Mouse (Mus musculus) erythroid progenitor cell, adult 5-6 weeks (primary cell): Measurements from ENCODE around the gene Fcrla. TPM values are rescaled to one million over a fixed set of nuclear protein-coding genes. Genes with fewer than 3 reads are reported as not detected.

Source experiments
- ATAC-seq: replicated peaks from 2 replicates; pipeline ENCODE4 v1.8.0; 2016; ENCODE audit warnings: moderate number of reproducible peaks, mild to moderate bottlenecking, moderate TSS enrichment, inconsistent platforms; ENCODE audit not compliant: poor library complexity, low FRiP score, severe bottlenecking
- total RNA-seq, 2 experiments: library from RNA; stranded (forward) in 1 of 2; stranded (reverse) in 1 of 2; fragments of 150-400 nt in 1 of 2; fragments of 186-747, 209-891 nt in 1 of 2; gene quantifications; 2 replicates each; pipeline versions ENCODE4 v1.2.3 to v1.2.4; 2015 to 2017; ENCODE audit warnings: low replicate concordance in 2 of 2

The Fcrla gene
- total RNA-seq, 2 experiments from 2014 or later: 28.4 to 53.7 TPM

GRCm38 (mm10) chr1:170894603-170895602, 32.5 kb downstream of the Fcrla start:
- ATAC-seq: no peak

- ATAC-seq: no peak
Measured at GRCm38 (mm10) chr1:170892279-170892678, 35.1 kb downstream of the Fcrla start.

- no peak for ATAC-seq
Measured at GRCm38 (mm10) chr1:170891646-170892045, 35.7 kb downstream of the Fcrla start.

DNA sequence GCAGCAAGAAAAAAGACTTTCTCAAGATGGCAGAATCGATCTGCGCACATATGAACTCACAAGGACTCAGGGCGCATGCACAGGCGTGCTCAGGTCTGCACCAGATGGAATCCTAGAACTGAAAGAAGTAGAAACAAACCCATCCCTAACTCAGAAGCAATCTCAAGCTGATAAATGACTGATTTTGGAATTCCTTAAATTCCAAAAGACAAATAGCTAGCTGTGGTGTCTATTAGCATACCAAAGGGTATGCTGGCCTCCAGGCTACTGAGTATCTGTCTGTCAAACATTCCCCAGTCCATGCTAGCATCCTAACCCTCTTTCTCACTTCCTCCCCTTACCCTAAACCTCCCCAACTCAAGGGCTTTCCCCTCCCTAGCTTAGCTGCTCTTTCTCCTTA, 38.1 kb downstream of the Fcrla start:
- no peak for ATAC-seq

- no peak for ATAC-seq
Measured at GRCm38 (mm10) chr1:170886044-170886458, 41.3 kb downstream of the Fcrla start.

DNA sequence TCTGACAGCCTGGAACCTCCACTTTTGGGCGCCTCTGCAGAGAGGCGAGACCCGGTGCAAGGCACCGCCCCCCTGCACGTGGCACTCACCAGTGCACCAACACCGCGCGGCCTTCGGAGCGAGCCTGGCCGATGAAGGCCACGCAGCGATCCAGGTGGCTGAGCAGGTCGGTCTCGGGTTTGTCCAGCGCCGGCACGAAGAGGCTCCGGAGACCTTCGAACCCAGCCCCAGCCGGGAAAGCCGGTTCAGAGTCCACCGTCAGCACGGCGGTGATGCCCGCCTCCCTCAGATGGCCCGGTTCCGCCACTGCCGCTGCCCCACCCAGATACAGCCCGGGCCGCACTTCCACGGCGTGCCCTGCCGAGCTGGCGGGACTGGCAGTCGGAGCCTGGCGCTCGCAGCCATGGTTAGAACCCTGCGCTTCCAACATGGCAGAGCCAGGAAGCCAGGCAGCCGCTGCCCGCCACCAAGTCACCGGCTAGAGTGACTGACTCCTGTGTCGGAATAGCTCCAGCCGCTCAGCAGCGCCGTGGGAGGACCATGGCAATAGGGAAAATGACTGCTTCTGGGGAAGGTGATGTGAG, 42.3 kb downstream of the Fcrla start, which contains the start of the genes Gm26620 and Dusp12:
Gene Gm26620, plus strand, starts transcription at position 88 of the 584 bp plus-strand sequence.
Gene Dusp12, minus strand, starts transcription at position 563 of the 584 bp plus-strand sequence.
- ATAC-seq: peak; percentile 87

DNA sequence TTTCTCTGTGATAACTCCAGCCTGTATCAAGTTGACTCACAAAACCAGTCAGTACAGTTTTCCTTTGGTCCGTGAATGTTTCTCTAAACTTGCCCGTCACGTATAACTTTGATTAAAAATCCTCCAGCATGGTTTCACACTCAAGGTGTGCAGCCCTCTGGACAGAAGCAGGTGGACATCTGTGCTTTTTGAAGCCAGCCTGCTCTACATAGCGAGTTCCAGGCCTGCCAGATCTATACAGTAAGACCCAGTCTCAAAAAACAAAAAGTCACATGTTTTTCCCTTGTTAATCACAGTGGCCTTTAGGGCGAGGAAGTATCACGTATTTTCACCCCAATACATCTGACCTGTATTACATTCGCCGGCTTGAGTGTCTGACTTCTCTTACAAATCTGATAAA, 43.0 kb downstream of the Fcrla start:
- ATAC-seq: no peak

DNA sequence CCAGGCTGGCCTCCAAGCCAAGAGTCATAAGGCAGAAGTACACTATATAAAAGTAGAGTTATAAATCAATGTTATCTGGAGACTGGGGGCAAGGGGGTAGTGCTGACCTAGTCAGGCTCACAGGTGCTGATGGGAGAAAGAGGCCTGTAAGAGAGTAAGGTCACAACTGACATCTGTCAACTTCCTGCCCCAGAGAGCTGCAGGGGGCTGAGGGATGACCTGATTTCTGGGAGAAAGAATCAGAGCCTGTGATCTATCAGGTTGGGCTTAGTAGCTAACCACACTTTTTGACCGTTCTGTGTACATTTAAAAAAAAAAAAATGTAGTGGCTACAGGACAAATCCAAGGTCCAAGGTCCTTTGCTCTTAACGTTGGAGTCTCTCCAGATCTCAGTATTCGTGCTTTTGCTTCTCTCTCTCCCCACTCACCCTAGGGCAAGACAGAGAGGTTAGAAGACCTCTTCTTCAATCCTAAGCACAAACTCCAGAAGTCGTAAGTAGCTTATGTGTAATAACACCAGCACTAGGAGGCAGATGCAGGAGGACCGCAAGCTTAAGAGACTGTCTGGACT, 44.4 kb downstream of the Fcrla start:
- no peak for ATAC-seq

DNA sequence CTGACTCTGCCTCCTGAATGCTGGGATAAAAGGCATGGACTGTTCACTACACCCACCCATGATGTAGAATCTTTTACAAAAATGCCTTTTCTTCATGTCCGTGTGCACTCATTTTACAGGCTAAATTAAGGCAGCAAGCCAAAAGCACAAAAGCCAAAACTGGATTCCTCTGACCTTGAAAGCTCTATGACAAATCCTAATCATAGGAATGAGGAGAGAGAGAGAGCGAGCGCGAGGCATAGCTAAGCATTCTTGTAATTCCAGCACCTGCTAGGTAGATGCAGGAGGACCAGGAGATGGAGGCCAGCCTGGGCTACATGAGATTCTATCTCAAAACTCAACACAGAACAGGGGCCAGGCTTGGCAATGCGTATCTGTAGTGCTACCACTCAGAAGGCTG, 50.5 kb downstream of the Fcrla start:
- no peak for ATAC-seq

DNA sequence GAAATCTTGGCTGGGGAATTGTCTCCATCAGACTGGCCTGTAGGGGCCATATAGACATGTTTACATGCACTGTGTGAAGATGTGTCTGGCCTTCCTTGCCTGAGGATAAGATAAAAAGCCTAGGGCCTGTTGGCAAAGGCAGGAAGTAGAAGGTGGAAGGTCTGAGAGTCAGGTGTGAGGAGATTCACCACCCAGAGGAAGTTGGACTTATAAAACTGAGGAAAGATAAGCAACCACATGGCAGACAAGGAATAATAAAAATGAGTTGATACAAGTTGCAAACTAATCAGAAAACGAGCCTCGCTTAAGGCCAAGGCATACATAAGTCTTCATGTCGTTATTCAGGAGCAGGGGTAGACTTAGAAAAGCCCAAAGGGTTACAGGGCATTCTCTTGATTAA, 51.7 kb downstream of the Fcrla start:
- ATAC-seq: no peak

- ATAC-seq: no peak
Measured at GRCm38 (mm10) chr1:170871961-170872360, 55.4 kb downstream of the Fcrla start.

DNA sequence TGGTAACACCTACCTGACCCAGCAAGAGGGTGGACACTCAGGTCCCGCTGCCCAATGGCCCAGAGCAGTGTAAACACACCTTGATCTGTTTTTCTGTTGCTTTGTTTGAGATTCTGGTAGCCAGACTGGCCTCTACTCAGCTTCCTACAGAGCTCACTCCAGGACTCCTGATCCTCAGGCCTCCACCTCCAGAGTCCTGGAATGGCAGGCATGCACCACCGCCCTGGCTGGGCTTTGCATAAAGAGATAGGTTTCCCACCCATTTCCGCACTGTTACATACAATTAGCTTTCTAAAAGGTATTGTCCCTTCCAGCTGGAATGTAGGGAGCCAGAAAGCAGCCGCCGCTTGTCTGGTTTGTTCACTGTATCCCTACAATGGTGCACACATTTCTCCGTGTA, 56.0 kb downstream of the Fcrla start:
- no peak for ATAC-seq

GRCm38 (mm10) chr1:170868905-170869283, 58.5 kb downstream of the Fcrla start:
- no peak for ATAC-seq

- peak; percentile 75 for ATAC-seq
Measured at GRCm38 (mm10) chr1:170868107-170868904, 59.1 kb downstream of the Fcrla start.

DNA sequence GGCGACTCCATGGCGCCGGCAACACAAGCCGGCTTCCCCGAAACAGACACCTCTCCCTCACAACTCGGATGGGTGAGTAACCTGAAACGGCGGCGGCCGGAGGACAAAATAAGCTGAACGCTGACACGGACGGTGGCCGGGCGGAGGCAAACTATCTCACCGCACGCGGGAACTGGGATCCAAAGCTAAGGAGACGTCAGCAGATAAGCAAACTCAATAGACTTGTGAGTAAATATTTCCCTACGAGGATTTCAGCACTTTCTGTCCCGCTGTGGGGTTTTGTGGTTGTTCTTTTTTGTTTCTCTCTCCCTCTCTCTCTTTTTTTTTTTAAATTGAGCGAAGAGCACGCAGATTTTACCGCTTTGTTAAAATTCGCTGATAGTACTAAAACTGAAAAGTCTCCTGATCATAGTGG, 59.7 kb downstream of the Fcrla start, which contains the start of gene Atf6:
Gene Atf6, minus strand, starts transcription at position 81 of the 415 bp plus-strand sequence.
- ATAC-seq: peak; percentile 93

Other genes starting within 250 kb of the Fcrla start
- 23.1 and 26.4 TPM in 2 replicates for gene Atf6, start 59.8 kb downstream of the Fcrla start, total RNA-seq (2015; ENCODE audit: low replicate concordance)
- 27.2 and 29.6 TPM in 2 replicates for gene Atf6, start 59.8 kb downstream of the Fcrla start, total RNA-seq (2017; ENCODE audit: low replicate concordance)
- not detected in 2 replicates for gene Gm26620, start 42.5 kb downstream of the Fcrla start, total RNA-seq (2015; ENCODE audit: low replicate concordance)
- not detected in 2 replicates for gene Gm26620, start 42.5 kb downstream of the Fcrla start, total RNA-seq (2017; ENCODE audit: low replicate concordance)
- 2.2 and 5.4 TPM in 2 replicates for gene Dusp12, start 42.0 kb downstream of the Fcrla start, total RNA-seq (2015; ENCODE audit: low replicate concordance)
- not detected in 2 replicates for gene Dusp12, start 42.0 kb downstream of the Fcrla start, total RNA-seq (2017; ENCODE audit: low replicate concordance)
- gene Fcrlb, start 14.6 kb downstream of the Fcrla start, total RNA-seq (2015; ENCODE audit: low replicate concordance): not detected in 2 replicates
- not detected in 2 replicates for gene Fcrlb, start 14.6 kb downstream of the Fcrla start, total RNA-seq (2017; ENCODE audit: low replicate concordance)
- gene Fcgr2b, start 49.0 kb upstream of the Fcrla start, total RNA-seq (2015; ENCODE audit: low replicate concordance): 29.2 and 34.8 TPM in 2 replicates
- 5.0 and 32.1 TPM in 2 replicates for gene Fcgr2b, start 49.0 kb upstream of the Fcrla start, total RNA-seq (2017; ENCODE audit: low replicate concordance)
- gene Fcgr4, start 91.3 kb upstream of the Fcrla start, total RNA-seq (2015; ENCODE audit: low replicate concordance): 12.2 and 20.2 TPM in 2 replicates
- gene Fcgr4, start 91.3 kb upstream of the Fcrla start, total RNA-seq (2017; ENCODE audit: low replicate concordance): 7.3 and 7.6 TPM in 2 replicates
- 78.6 and 80.1 TPM in 2 replicates for gene Fcgr3, start 137.4 kb upstream of the Fcrla start, total RNA-seq (2015; ENCODE audit: low replicate concordance)
- gene Fcgr3, start 137.4 kb upstream of the Fcrla start, total RNA-seq (2017; ENCODE audit: low replicate concordance): 29.8 and 53.5 TPM in 2 replicates
- 19.8 TPM in 1 of 2 replicates, not detected in the other for gene Cfap126, start 186.3 kb upstream of the Fcrla start, total RNA-seq (2015; ENCODE audit: low replicate concordance)
- not detected in 2 replicates for gene Cfap126, start 186.3 kb upstream of the Fcrla start, total RNA-seq (2017; ENCODE audit: low replicate concordance)
- gene Sdhc, start 223.0 kb upstream of the Fcrla start, total RNA-seq (2015; ENCODE audit: low replicate concordance): 50.8 and 70.4 TPM in 2 replicates
- 4.7 and 14.6 TPM in 2 replicates for gene Sdhc, start 223.0 kb upstream of the Fcrla start, total RNA-seq (2017; ENCODE audit: low replicate concordance)
- gene Mpz, start 223.1 kb upstream of the Fcrla start, total RNA-seq (2015; ENCODE audit: low replicate concordance): not detected in 2 replicates
- not detected in 2 replicates for gene Mpz, start 223.1 kb upstream of the Fcrla start, total RNA-seq (2017; ENCODE audit: low replicate concordance)